Mouse (Mus musculus) midbrain, embryonic 15.5 days (tissue): ENCODE results near the gene Pan3. TPM values are rescaled to one million over a fixed set of nuclear protein-coding genes. Genes with fewer than 3 reads are reported as not detected.

ENCODE experiments used
- ATAC-seq: fragments of 200-750 bp; cut with Nextera tagmentation; replicated peaks from 2 replicates; pipeline ENCODE4 v1.8.0; 2017; ENCODE audit warnings: moderate TSS enrichment
- H3K27ac ChIP-seq: fragments of 300-500 bp; sonication (generic); 2 replicates; pipeline ENCODE4 v1.5.1; 2015; ENCODE audit warnings: mild to moderate bottlenecking, inconsistent platforms
- H3K27me3 ChIP-seq: fragments of 300-500 bp; sonication (generic); replicated peaks from 2 replicates; pipeline ENCODE4 v1.6.1; 2015; ENCODE audit warnings: inconsistent platforms
- H3K36me3 ChIP-seq: fragments of 300-500 bp; sonication (generic); replicated peaks from 2 replicates; pipeline ENCODE4 v1.6.1; 2015; ENCODE audit warnings: inconsistent platforms
- H3K4me1 ChIP-seq: fragments of 300-500 bp; sonication (generic); 2 replicates; pipeline ENCODE4 v1.6.1; 2015; ENCODE audit warnings: inconsistent platforms
- H3K4me2 ChIP-seq: fragments of 300-500 bp; sonication (generic); 2 replicates; pipeline ENCODE4 v1.6.1; 2015; ENCODE audit warnings: inconsistent platforms, mild to moderate bottlenecking, moderate library complexity
- H3K4me3 ChIP-seq: fragments of 300-500 bp; sonication (generic); 2 replicates; pipeline ENCODE4 v1.5.1; 2015; ENCODE audit warnings: mild to moderate bottlenecking, inconsistent platforms
- H3K9ac ChIP-seq: fragments of 300-500 bp; sonication (generic); 2 replicates; pipeline ENCODE4 v1.6.1; 2015; ENCODE audit warnings: mild to moderate bottlenecking, inconsistent platforms
- H3K9me3 ChIP-seq: fragments of 300-500 bp; sonication (generic); 2 replicates; pipeline ENCODE4 v1.6.1; 2016; ENCODE audit warnings: inconsistent platforms
- WGBS: fragments of 180-500 bp; shearing (Covaris S2); methylation state at CpG from one replicate; pipeline ENCODE4 v1.1.7; 2015; ENCODE audit warnings: mixed read lengths; 5-methylcytosine and 5-hydroxymethylcytosine counted together
- polyA plus RNA-seq: library from polyadenylated mRNA; unstranded; fragments of >200 nt; fragmentation: Nextera tagmentation; extraction: Ambion mirVana; gene quantifications from 2 replicates; pipeline ENCODE4 v1.2.1, GENCODE M21; 2015

Gene Pan3
- polyA plus RNA-seq, 1 experiment from 2014 or later = 66.0 TPM

GRCm38 (mm10) chr5:147494791-147495376 lies 64.9 kb downstream of the Pan3 start:
- no peak overlapping the region for H3K4me2 ChIP-seq
- H3K4me3 ChIP-seq = no peak overlapping the region
- H3K9ac ChIP-seq = no peak overlapping the region
- 94% methylated on average over 10 of the region's 10 CpGs for WGBS
- no peak for ATAC-seq
- H3K4me1 ChIP-seq = no peaks in the 10 kb centered on the region
- H3K9me3 ChIP-seq = no peaks in the 10 kb centered on the region
- no peaks in the 10 kb centered on the region for H3K36me3 ChIP-seq
- H3K27ac ChIP-seq = no peak overlapping the region
- H3K27me3 ChIP-seq = no peaks in the 10 kb centered on the region

GRCm38 (mm10) chr5:147495961-147496360 lies 66.0 kb downstream of the Pan3 start:
- H3K27me3 ChIP-seq = no peaks in the 10 kb centered on the region
- no peak overlapping the region for H3K27ac ChIP-seq
- H3K4me3 ChIP-seq = no peak overlapping the region
- no peaks in the 10 kb centered on the region for H3K36me3 ChIP-seq
- H3K4me2 ChIP-seq = no peak overlapping the region
- ATAC-seq = no peak
- no peak overlapping the region for H3K9ac ChIP-seq
- WGBS = 86% methylated on average over 2 of the region's 2 CpGs
- H3K9me3 ChIP-seq = no peaks in the 10 kb centered on the region
- H3K4me1 ChIP-seq = no peaks in the 10 kb centered on the region; the same call in 1 of the 2 replicates

GRCm38 (mm10) chr5:147496921-147497320 lies 67.0 kb downstream of the Pan3 start:
- Histone ChIP-seq H3K27ac (no peak overlapping the region), H3K4me2 (no peak overlapping the region), H3K9ac (no peak overlapping the region), H3K27me3 (no peaks in the 10 kb centered on the region), H3K9me3 (no peaks in the 10 kb centered on the region), H3K36me3 (no peaks in the 10 kb centered on the region), H3K4me3 (no peak overlapping the region), H3K4me1 (no peaks in the 10 kb centered on the region; the same call in 1 of the 2 replicates)
- WGBS = 87% methylated on average over 4 of the region's 4 CpGs
- ATAC-seq = no peak

- H3K27ac ChIP-seq = no peak overlapping the region
- no peaks in the 10 kb centered on the region for H3K9me3 ChIP-seq
- H3K4me1 ChIP-seq = no peaks in the 10 kb centered on the region; the same call in 1 of the 2 replicates
- no peaks in the 10 kb centered on the region for H3K27me3 ChIP-seq
- WGBS = 72% methylated on average over 3 of the region's 3 CpGs
- no peak overlapping the region for H3K4me3 ChIP-seq
- H3K36me3 ChIP-seq = no peaks in the 10 kb centered on the region
- no peak for ATAC-seq
- H3K4me2 ChIP-seq = no peak overlapping the region
- H3K9ac ChIP-seq = no peak overlapping the region
These were observed 67.8 kb downstream of the Pan3 start for GRCm38 (mm10) chr5:147497714-147498113.

- no peak overlapping the region for H3K9ac ChIP-seq
- H3K4me2 ChIP-seq = no peak overlapping the region
- H3K9me3 ChIP-seq = no peaks in the 10 kb centered on the region
- no peaks in the 10 kb centered on the region; the same call in 1 of the 2 replicates for H3K4me1 ChIP-seq
- ATAC-seq = no peak
- no peak overlapping the region for H3K4me3 ChIP-seq
- H3K27me3 ChIP-seq = no peaks in the 10 kb centered on the region
- no peak overlapping the region for H3K27ac ChIP-seq
- H3K36me3 ChIP-seq = no peaks in the 10 kb centered on the region
- 78% methylated on average over 2 of the region's 2 CpGs for WGBS
These were observed 71.6 kb downstream of the Pan3 start for GRCm38 (mm10) chr5:147501456-147501998.

- ATAC-seq = no peak
- Histone ChIP-seq H3K4me1 (no peaks in the 10 kb centered on the region; the same call in 1 of the 2 replicates), H3K9ac (no peak overlapping the region), H3K9me3 (no peaks in the 10 kb centered on the region), H3K27me3 (no peaks in the 10 kb centered on the region), H3K36me3 (no peaks in the 10 kb centered on the region), H3K4me2 (no peak overlapping the region), H3K4me3 (no peak overlapping the region), H3K27ac (no peak overlapping the region)
- WGBS = 79% methylated on average over 2 of the region's 2 CpGs
These were observed 73.0 kb downstream of the Pan3 start for GRCm38 (mm10) chr5:147502921-147503320.

- Histone ChIP-seq H3K9ac (no peak overlapping the region), H3K4me2 (no peak overlapping the region), H3K36me3 (no peaks in the 10 kb centered on the region), H3K27me3 (no peaks in the 10 kb centered on the region), H3K9me3 (no peaks in the 10 kb centered on the region), H3K27ac (no peak overlapping the region), H3K4me1 (no peaks in the 10 kb centered on the region), H3K4me3 (no peak overlapping the region)
- no peak for ATAC-seq
- WGBS = 85% methylated on average over 9 of the region's 9 CpGs
These were observed 81.4 kb downstream of the Pan3 start for GRCm38 (mm10) chr5:147511350-147511749.

GRCm38 (mm10) chr5:147527006-147527405 lies 97.0 kb downstream of the Pan3 start:
- H3K36me3 ChIP-seq = peaks cover 7% of the 10 kb centered on the region; the same call in 1 of the 2 replicates
- H3K9ac ChIP-seq = no peak overlapping the region
- H3K27me3 ChIP-seq = no peaks in the 10 kb centered on the region
- 93% methylated on average over 6 of the region's 6 CpGs for WGBS
- no peak overlapping the region for H3K4me2 ChIP-seq
- ATAC-seq = no peak
- H3K4me1 ChIP-seq = no peaks in the 10 kb centered on the region
- H3K27ac ChIP-seq = no peak overlapping the region
- no peaks in the 10 kb centered on the region for H3K9me3 ChIP-seq
- H3K4me3 ChIP-seq = no peak overlapping the region

- H3K36me3 ChIP-seq = peaks cover 7% of the 10 kb centered on the region; the same call in 1 of the 2 replicates
- whole genome bisulfite sequencing = 86% methylated on average over 3 of the region's 3 CpGs
- no peaks in the 10 kb centered on the region for H3K4me1 ChIP-seq
- no peak for ATAC-seq
- H3K9ac ChIP-seq = no peak overlapping the region
- H3K27ac ChIP-seq = no peak overlapping the region
- H3K4me2 ChIP-seq = no peak overlapping the region
- H3K4me3 ChIP-seq = no peak overlapping the region
- H3K27me3 ChIP-seq = no peaks in the 10 kb centered on the region
- H3K9me3 ChIP-seq = no peaks in the 10 kb centered on the region
These were observed 97.8 kb downstream of the Pan3 start for GRCm38 (mm10) chr5:147527788-147528187.

- Histone ChIP-seq H3K9me3 (no peaks in the 10 kb centered on the region), H3K4me1 (no peaks in the 10 kb centered on the region), H3K9ac (no peak overlapping the region), H3K4me2 (no peak overlapping the region), H3K36me3 (0 out of 2 replicates have a peak, but pooled peaks cover 12% of the 10 kb centered on the region), H3K27me3 (no peaks in the 10 kb centered on the region), H3K27ac (no peak overlapping the region), H3K4me3 (no peak overlapping the region)
- 95% methylated on average over 6 of the region's 6 CpGs for WGBS
- no peak for ATAC-seq
These were observed 102.1 kb downstream of the Pan3 start for GRCm38 (mm10) chr5:147532031-147532430.

GRCm38 (mm10) chr5:147539409-147539808 lies 109.4 kb downstream of the Pan3 start:
- WGBS = 94% methylated on average over 4 of the region's 4 CpGs
- no peak for ATAC-seq
- Histone ChIP-seq H3K4me3 (no peak overlapping the region), H3K9ac (no peak overlapping the region), H3K4me1 (no peaks in the 10 kb centered on the region), H3K36me3 (peaks cover 16% of the 10 kb centered on the region; the same call in 1 of the 2 replicates), H3K27me3 (no peaks in the 10 kb centered on the region), H3K9me3 (no peaks in the 10 kb centered on the region), H3K27ac (no peak overlapping the region), H3K4me2 (no peak overlapping the region)

- no peaks in the 10 kb centered on the region for H3K4me1 ChIP-seq
- H3K27me3 ChIP-seq = no peaks in the 10 kb centered on the region
- H3K27ac ChIP-seq = no peak overlapping the region
- peaks cover 16% of the 10 kb centered on the region; the same call in 1 of the 2 replicates for H3K36me3 ChIP-seq
- 96% methylated on average over 4 of the region's 4 CpGs for WGBS
- H3K9ac ChIP-seq = no peak overlapping the region
- H3K4me2 ChIP-seq = no peak overlapping the region
- no peak for ATAC-seq
- no peak overlapping the region for H3K4me3 ChIP-seq
- H3K9me3 ChIP-seq = no peaks in the 10 kb centered on the region
These were observed 109.9 kb downstream of the Pan3 start for GRCm38 (mm10) chr5:147539815-147540214.

- H3K4me2 ChIP-seq = no peak overlapping the region
- H3K27me3 ChIP-seq = no peaks in the 10 kb centered on the region
- H3K4me1 ChIP-seq = no peaks in the 10 kb centered on the region
- peaks cover 11% of the 10 kb centered on the region; the same call in 1 of the 2 replicates for H3K36me3 ChIP-seq
- 91% methylated on average over 6 of the region's 6 CpGs for WGBS
- ATAC-seq = no peak
- no peak overlapping the region for H3K9ac ChIP-seq
- no peak overlapping the region for H3K4me3 ChIP-seq
- H3K27ac ChIP-seq = no peak overlapping the region
- H3K9me3 ChIP-seq = no peaks in the 10 kb centered on the region
These were observed 112.3 kb downstream of the Pan3 start for GRCm38 (mm10) chr5:147542291-147542690.
